Mouse (Mus musculus): Measurements from ENCODE around the gene Nfix. TPM values are rescaled to one million over a fixed set of nuclear protein-coding genes. Genes with fewer than 3 reads are reported as not detected.
A peak's percentile ranks its signal among the peaks of the same experiment; 100 is the strongest.

Gene Nfix
- polyA plus RNA-seq, 1 experiment = 98.5 TPM

GRCm38 (mm10) chr8:84813059-84813458 is 12.9 kb upstream of the Nfix start:
- WGBS = under 1% methylated on average over 5 of the region's 5 CpGs
- Histone ChIP-seq H3K27ac (ENCODE audit: insufficient read depth, low read length) (no peak overlapping the region), H3K4me1 (ENCODE audit: control insufficient read depth, insufficient read depth, low read length) (peaks cover 17% of the 10 kb centered on the region)

DNA sequence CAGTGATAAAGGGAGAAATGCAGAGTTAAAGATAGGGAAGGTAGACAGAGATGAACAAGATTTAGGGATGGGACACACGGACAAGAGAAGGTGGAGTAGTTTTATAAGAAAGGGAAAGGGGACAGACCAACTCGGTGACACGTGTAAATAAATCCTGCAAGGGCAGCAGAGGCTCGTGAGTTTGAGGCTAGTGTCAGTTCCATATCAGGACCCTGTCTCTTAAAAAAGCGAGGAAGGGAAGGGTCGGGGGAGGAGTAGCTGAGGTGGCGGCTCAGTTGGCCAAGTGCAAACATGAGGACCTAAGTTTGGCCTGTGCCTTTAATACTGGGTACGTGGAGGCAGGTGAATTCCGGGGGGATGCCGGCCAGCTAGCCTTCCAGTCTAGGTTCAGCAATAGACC is 11.2 kb upstream of the Nfix start:
- TF ChIP-seq CTCF (IDR thresholded peaks at IDR 0.05; ENCODE audit: borderline replicate concordance, insufficient read depth, low read depth, low read length) (no peak), POLR2A (IDR thresholded peaks at IDR 0.05; ENCODE audit: borderline replicate concordance, insufficient read depth, low read length) (no peak)
- 35% methylated on average over 10 of the region's 10 CpGs for WGBS
- no peak for DNase-seq
- H3K4me3 ChIP-seq (replicated peaks; ENCODE audit: insufficient read depth, low read depth, low read length) = peak overlapping the region; percentile 50
- H3K27me3 ChIP-seq (ENCODE audit: control insufficient read depth, insufficient read depth, low read length) = no peaks in the 10 kb centered on the region
- peaks cover 17% of the 10 kb centered on the region for H3K4me1 ChIP-seq (ENCODE audit: control insufficient read depth, insufficient read depth, low read length)
- no peak overlapping the region for H3K27ac ChIP-seq (ENCODE audit: insufficient read depth, low read length)

More at GRCm38 (mm10) chr8:84813059-84813458, 12.9 kb upstream of the Nfix start:
- peak; percentile 81 to 90 for DNase-seq
- Histone ChIP-seq H3K4me3 (replicated peaks; ENCODE audit: insufficient read depth, low read depth, low read length) (no peak overlapping the region), H3K27me3 (ENCODE audit: control insufficient read depth, insufficient read depth, low read length) (no peaks in the 10 kb centered on the region)
- TF ChIP-seq POLR2A (IDR thresholded peaks at IDR 0.05; ENCODE audit: borderline replicate concordance, insufficient read depth, low read length) (no peak), CTCF (IDR thresholded peaks at IDR 0.05; ENCODE audit: borderline replicate concordance, insufficient read depth, low read depth, low read length) (peak; percentile 84)

- peak; percentile 94 to 98 for DNase-seq
- no peak overlapping the region for H3K27ac ChIP-seq (ENCODE audit: insufficient read depth, low read length)
- H3K4me1 ChIP-seq (ENCODE audit: control insufficient read depth, insufficient read depth, low read length) = peaks cover 17% of the 10 kb centered on the region
- under 1% methylated on average over 32 of the region's 32 CpGs for whole genome bisulfite sequencing
- peak overlapping the region; percentile 50 for H3K4me3 ChIP-seq (replicated peaks; ENCODE audit: insufficient read depth, low read depth, low read length)
- H3K27me3 ChIP-seq (ENCODE audit: control insufficient read depth, insufficient read depth, low read length) = no peaks in the 10 kb centered on the region
- TF ChIP-seq CTCF (IDR thresholded peaks at IDR 0.05; ENCODE audit: borderline replicate concordance, insufficient read depth, low read depth, low read length) (peak; percentile 79), POLR2A (IDR thresholded peaks at IDR 0.05; ENCODE audit: borderline replicate concordance, insufficient read depth, low read length) (no peak)
These were observed 10.8 kb upstream of the Nfix start for GRCm38 (mm10) chr8:84810896-84811295.

DNA sequence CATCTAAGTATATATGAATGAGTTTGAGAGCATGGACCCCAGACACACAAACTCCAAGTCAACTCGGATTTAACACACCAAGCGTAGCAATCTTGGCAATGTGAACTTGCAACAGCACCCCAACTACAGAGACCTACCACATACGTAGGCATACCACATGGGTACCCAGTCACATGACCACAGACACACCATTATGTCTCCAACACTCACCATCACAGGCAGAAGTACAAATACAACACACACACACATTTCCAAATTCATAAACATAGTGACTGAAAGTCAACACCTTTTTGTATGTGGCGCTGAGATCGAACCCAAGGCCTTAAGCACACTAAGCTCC is 9.8 kb upstream of the Nfix start:
- no peak for DNase-seq
- no peaks in the 10 kb centered on the region for H3K27me3 ChIP-seq (ENCODE audit: control insufficient read depth, insufficient read depth, low read length)
- no peak overlapping the region for H3K27ac ChIP-seq (ENCODE audit: insufficient read depth, low read length)
- H3K4me1 ChIP-seq (ENCODE audit: control insufficient read depth, insufficient read depth, low read length) = peaks cover 12% of the 10 kb centered on the region
- no peak overlapping the region for H3K4me3 ChIP-seq (replicated peaks; ENCODE audit: insufficient read depth, low read depth, low read length)
- TF ChIP-seq POLR2A (IDR thresholded peaks at IDR 0.05; ENCODE audit: borderline replicate concordance, insufficient read depth, low read length) (no peak), CTCF (IDR thresholded peaks at IDR 0.05; ENCODE audit: borderline replicate concordance, insufficient read depth, low read depth, low read length) (no peak)
- WGBS = 70% methylated on average over 5 of the region's 5 CpGs

DNA sequence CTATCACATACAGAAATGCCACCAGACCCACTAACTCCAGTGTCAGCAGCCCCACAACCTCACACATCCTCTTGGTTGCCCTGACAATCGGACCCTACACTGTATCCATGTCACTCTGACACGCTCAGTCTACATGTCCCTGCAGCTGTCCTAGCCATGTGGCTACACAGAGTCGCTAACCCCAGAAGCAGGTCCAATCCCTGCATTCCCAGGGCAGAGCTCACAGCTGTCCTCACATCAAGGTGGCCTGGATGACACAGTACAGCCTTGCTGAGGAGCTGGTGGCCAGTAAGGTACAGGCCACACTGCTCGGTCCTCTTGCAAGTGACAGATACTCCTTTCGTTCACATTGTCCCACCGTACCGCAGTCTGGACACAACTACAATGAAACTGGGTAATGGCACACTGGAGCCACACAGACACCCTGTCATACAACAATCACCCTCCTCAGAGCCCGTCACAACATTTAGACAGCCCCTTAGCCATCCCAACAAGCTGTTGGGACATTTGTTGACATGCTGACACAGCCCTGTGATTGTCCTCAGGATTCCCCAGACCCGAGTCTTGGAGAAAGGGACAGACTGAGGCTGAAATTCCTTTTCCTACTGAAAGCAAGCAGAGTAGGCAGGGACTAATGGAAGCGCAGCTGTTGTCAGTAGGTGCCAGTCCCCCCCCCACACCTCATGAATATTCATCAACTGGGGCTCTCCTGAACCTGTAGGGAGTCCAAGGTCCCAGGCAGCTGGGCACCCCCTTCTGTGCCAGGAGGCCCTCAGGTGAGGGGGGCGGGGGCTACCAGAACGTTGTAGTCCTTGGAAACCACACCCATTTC is 9.2 kb upstream of the Nfix start:
- H3K4me3 ChIP-seq (replicated peaks; ENCODE audit: insufficient read depth, low read depth, low read length) = no peak overlapping the region
- no peak for DNase-seq
- peaks cover 6% of the 10 kb centered on the region for H3K4me1 ChIP-seq (ENCODE audit: control insufficient read depth, insufficient read depth, low read length)
- no peaks in the 10 kb centered on the region for H3K27me3 ChIP-seq (ENCODE audit: control insufficient read depth, insufficient read depth, low read length)
- 60% methylated on average over 12 of the region's 12 CpGs for WGBS
- no peak overlapping the region for H3K27ac ChIP-seq (ENCODE audit: insufficient read depth, low read length)
- TF ChIP-seq POLR2A (IDR thresholded peaks at IDR 0.05; ENCODE audit: borderline replicate concordance, insufficient read depth, low read length) = no peak
- TF ChIP-seq CTCF (IDR thresholded peaks at IDR 0.05; ENCODE audit: borderline replicate concordance, insufficient read depth, low read depth, low read length) = no peak

- WGBS = 95% methylated on average over 5 of the region's 5 CpGs
- TF ChIP-seq POLR2A (IDR thresholded peaks at IDR 0.05; ENCODE audit: borderline replicate concordance, insufficient read depth, low read length) = no peak
- no peak; the same call in 1 of the 2 replicates for TF ChIP-seq CTCF (IDR thresholded peaks at IDR 0.05; ENCODE audit: borderline replicate concordance, insufficient read depth, low read depth, low read length)
- H3K4me3 ChIP-seq (replicated peaks; ENCODE audit: insufficient read depth, low read depth, low read length) = no peak overlapping the region
- peaks cover 1% of the 10 kb centered on the region for H3K4me1 ChIP-seq (ENCODE audit: control insufficient read depth, insufficient read depth, low read length)
- H3K27me3 ChIP-seq (ENCODE audit: control insufficient read depth, insufficient read depth, low read length) = no peaks in the 10 kb centered on the region
- no peak overlapping the region for H3K27ac ChIP-seq (ENCODE audit: insufficient read depth, low read length)
- DNase-seq = no peak
These were observed 5.9 kb upstream of the Nfix start for GRCm38 (mm10) chr8:84806031-84806430.

DNA sequence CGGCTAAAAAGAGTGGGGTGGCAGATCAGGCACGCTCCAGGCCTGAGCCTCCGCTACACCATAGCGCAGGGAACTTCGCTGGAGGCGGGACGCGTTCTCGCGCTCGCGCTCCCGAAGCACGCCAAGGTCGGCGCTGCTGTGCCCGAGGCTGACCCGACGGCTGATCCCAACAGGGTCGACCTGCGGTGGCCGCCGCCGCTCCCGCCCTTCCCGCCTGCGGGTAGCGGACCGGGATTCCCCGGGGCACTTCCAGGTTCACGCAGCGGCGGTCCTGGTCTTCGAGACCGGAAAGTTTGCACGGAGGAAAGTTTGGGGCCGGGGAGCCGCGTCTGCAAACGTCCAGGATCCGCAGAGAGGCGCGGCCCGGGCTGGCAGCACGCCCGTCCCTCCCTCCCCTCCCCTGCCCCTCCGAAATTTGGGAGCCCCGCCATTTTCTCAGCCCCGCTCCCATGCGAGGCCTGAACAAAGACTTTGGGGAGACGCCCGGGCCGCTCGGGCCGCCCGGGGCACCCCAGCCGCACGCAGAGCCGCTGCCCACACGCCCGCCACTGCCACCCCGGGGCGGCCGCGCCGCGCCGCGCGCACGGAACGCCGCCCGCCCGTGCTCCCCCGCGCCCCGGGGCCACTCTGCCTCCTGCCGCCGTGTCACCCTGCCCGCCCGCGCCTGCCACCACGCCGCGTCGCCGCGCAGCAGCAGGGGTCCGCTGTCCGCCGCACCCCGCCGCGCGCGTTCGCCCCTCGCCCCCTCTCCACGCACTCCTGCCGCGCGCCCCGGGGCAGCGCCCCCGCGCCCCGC is 810 bp downstream of the Nfix start:
- WGBS = 1% methylated on average over 96 of the region's 108 CpGs
- peaks cover 38% of the 10 kb centered on the region for H3K4me1 ChIP-seq (ENCODE audit: control insufficient read depth, insufficient read depth, low read length)
- DNase-seq = peak; percentile 73 to 83
- no peaks in the 10 kb centered on the region for H3K27me3 ChIP-seq (ENCODE audit: control insufficient read depth, insufficient read depth, low read length)
- peak overlapping the region; percentile 47 for H3K4me3 ChIP-seq (replicated peaks; ENCODE audit: insufficient read depth, low read depth, low read length)
- peak overlapping the region; percentile 92 for H3K27ac ChIP-seq (ENCODE audit: insufficient read depth, low read length)
- TF ChIP-seq POLR2A (IDR thresholded peaks at IDR 0.05; ENCODE audit: borderline replicate concordance, insufficient read depth, low read length) (0 out of 2 replicates have a peak, but pooled peaks have one; percentile 5), CTCF (IDR thresholded peaks at IDR 0.05; ENCODE audit: borderline replicate concordance, insufficient read depth, low read depth, low read length) (no peak)

All from cerebellum, adult 2 months (tissue).